Mouse (Mus musculus): ENCODE data around the gene Ank2.

DNA sequence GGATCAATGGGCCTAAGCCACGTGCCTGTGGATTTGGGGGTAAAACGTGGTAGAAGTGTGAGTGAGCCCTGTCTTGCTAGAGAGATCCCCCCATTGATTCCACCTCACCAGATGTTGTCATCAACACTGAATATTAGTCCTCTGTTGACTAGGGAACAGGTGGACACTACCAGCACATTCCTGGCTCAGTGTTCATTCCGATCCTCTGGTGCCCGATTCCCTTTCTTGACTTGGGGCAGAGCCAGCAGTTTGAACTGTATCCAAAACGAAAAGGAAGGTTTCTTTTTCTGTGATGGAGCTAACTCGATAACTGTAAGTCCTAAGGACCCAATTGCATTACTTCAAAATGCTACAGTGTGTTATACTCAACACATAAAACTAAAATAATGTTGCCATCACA is 382.9 kb downstream of the Ank2 start:
- TF ChIP-seq EP300 (IDR thresholded peaks at IDR 0.05) = no peak
- no peak for TF ChIP-seq CTCF (IDR thresholded peaks at IDR 0.05)

Data from lung, postnatal 0 days (tissue).